Mouse (Mus musculus) left cerebral cortex, postnatal 25 days (tissue): ENCODE data around the gene 4930579F01Rik. TPM values are rescaled to one million over a fixed set of nuclear protein-coding genes. Genes with fewer than 3 reads are reported as not detected.
A peak's percentile ranks its signal among the peaks of the same experiment; 100 is the strongest.

ENCODE experiments used
- DNase-seq, 2 experiments: peaks; one replicate each; pipeline ENCODE4 v3.0.0; 2022; ENCODE audit warnings: low spot score in 2 of 2, mixed read lengths in 1 of 2
- intact Hi-C: fragments of 180-260 bp; cut with DNase I; formaldehyde crosslinking; loops from one replicate; pipeline ENCODE4 v1.15.1; 2025
- total RNA-seq, 2 experiments: library from RNA; stranded (reverse); gene quantifications; 2 replicates each; pipeline ENCODE4 v1.2.3; 2021

4930579F01Rik gene
- total RNA-seq: not detected

DNA sequence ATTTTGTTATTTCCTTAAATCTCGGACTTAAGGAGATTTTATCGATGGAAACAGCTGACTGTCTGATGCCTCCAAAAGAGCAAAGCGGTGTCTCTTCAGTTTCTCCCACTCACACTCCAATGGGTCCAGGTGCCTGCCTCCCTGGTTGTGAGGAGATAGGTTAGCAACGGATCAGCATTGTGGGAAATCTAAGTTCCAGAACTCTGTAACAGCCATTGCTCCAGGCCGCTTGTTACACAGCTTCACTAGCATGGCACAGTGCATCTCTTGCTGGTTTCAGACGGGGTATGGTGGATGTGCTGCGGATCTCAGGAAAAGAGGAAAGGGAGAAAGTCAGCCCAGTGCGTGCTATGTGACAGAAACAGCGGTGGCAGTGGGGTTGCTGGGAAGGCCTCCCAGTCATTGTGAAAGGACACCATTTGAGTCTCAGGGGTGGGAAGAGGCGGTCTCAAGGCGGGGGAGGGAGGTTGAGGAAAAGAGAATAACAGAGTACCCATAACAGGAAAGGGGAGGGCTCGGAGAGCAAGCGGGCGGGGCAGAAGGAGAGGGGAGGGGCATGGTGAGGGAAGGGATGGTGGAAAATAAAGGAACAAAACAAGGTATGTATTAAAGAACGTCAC is at the start of gene 4930579F01Rik:
Gene 4930579F01Rik, minus strand, starts transcription at position 143 of the 620 bp plus-strand sequence.
- DNase-seq: no peak
- intact Hi-C loops: no loop called here

DNA sequence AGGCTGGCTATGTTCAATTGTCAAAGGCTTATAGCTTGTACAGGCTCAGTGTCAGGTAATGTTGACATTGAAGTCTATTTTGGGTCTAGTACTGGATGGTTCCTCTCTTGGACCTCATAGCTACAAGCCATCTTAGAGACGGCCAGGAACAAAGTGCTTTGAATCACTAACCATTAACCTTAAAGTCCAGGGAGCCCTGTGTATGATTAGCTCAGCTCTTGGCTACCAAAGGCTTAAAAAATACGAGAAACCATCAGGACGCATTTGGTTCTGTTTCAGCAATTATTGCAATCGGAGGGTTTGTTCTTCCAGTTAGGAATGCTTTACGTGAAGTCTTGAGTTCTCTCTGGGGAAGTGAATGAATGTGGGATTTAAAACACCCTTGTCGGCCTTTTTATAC is 49.3 kb upstream of the 4930579F01Rik start:
- intact Hi-C loops: no loop called here
- DNase-seq: no peak

DNA sequence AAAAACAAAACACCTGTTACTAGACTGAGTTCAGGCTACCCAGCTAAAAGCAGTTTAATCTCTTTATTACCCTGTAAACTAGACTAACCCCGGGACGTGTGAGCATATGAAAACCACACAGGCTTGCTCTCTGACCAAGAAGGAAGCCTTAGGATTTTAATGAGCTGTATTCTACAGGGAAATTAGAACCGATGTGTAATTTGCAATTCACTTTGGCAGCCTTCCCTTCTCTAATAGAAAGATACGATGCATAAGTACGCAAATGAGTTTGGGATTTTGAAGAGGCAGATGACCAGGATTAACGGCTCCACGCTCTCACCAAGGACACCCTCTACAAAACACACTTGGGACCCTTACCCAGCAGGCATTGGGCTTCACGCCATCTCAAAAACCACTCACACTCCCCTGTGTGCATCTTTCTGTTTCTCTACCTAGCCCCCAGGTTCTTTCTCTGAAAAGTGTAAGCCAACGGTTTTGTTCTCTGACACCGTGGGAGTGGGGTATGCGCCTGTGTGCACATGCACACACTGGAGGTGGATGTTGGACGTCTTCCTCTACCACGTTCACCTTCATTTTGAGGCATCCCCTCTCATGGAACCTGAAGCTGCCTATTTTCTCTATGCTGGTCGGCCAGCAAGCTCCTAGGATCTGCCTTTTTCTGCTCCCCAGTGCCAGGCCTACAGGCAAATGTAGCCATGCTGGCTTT is 48.5 kb upstream of the 4930579F01Rik start:
- no peak for DNase-seq
- intact Hi-C loops: no loop called here

DNA sequence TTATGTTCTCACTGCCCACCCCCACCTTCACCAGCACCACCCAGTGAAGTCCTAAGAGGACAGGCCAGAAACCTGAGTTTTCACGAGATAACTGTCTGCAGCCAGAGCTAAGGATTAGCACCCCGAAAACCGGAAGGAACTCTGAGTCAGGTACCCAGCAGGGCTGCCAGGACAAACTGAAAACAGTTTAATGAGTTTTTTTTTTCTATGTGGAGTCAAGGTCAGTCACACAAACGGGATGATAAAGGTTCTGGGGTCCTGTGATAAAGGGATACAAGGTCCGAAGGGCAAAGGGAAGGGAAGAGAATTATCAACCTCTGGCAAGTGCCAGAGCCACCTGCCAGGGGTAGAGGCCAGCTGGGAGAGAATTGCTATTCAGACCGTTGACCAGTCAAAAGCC is 47.7 kb upstream of the 4930579F01Rik start:
- no peak for DNase-seq
- intact Hi-C loops: no loop called here

DNA sequence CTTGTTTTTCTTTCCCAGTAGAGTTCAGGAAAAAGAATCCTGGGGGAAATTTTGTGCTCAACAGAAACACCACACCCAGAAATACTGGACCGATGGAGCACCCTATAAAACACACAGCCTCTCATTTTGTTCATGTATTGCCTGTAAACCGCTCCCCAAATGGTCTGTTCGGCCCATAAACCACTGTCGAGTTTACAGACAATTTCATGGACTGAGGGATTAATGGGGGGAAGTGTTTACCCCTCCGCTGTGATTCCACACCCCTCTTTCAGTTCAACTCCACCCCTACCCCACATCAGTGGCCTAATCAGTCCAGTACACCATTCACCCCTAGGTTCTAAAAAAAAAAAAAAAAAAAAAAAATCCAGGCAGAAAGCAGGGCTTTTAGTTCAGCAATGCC is 47.3 kb upstream of the 4930579F01Rik start:
- intact Hi-C loops: no loop called here
- no peak for DNase-seq

DNA sequence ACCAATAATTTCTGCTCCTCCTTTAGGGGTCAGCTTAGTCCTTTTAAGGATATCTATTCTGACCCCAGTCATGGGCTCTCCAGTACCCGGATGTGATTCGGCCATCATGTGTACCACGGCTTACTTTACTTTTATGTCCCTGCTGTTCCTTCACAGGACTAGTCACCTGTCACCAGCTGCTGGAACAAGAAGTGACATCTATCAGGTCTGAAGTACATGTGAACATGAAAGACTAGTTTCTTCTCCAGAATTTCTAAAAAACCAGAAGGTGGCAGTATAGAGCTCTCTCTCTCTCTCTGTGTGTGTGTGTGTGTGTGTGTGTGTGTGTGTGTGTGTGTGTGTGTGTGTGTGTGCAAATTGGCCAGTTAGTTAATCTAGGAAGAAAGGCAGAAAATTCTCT is 46.8 kb upstream of the 4930579F01Rik start:
- intact Hi-C loops: no loop called here
- no peak for DNase-seq

DNA sequence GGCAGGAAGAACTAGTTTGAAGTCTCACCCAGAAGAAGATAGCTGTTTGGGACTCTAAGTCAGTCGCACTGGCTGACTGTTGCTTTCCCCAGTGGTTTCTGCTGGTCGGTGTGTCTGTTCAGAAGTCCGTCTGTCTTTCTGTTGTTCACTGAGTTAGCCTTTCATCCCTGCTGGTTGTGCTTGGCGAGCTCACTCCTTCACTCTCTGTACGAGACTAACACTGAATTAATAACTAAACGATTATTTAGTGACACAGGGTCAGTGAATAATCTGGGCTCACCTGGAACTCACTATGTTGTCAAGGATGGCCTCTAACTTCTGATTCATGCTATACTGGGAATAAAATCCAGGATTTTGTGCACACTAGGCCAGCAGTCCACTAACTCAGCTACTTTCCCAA is 45.8 kb upstream of the 4930579F01Rik start:
- DNase-seq: no peak
- intact Hi-C loops: loop anchor here (5.0 kb wide), 1 partner anchor 173 kb away; no protein-coding TSS in a partner anchor

DNA sequence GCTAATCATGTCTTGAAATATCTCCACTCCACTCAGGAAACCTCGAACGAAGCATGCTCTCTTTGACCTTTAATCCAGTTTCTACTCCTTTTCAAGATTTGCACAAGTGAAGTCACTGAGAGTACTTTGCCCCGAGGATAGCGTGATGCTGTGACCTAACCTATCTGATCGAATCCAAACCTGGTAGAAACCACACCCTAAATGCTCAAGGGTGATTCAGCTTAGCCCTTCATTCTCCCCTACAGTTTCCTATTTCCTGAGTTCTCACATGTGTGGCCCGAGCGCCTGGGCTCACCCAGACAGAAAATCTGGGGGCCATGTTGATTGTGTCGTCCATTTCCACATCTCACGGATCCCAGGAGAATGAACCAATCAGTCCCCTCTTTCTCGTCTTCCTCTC is 44.4 kb upstream of the 4930579F01Rik start:
- no peak for DNase-seq
- intact Hi-C loops: loop anchor here (5.0 kb wide), 1 partner anchor 174 kb away; no protein-coding TSS in a partner anchor

DNA sequence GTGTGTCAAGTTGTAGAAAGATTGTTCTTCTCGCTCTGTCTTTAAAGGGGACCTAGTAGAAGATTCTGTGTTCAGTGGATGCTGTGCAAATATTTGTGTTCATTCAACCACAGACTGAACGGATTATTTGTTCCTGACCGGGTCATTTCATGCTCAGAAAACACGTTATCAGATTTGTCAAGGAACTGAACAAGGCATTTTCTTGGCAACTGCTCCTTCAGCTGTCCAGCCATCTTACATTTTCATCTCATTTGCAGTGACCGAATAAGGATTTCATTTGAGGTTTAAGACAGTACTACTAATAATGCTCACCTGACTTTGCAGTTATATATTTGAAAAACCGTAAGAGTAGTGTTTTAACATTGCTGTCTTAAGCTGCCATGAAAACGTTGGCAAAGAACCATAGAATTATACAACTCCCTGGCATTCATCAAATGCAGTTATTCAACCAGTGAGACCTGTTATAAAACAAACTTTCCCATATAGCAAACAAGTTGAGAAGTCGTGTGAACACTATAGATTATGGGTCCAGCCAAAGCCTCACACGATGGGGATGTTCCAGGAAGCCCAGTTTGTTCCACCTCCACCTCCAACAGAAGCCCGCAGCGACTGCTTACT is 43.0 kb upstream of the 4930579F01Rik start:
- intact Hi-C loops: loop anchor here (5.0 kb wide), 1 partner anchor 176 kb away; no protein-coding TSS in a partner anchor
- no peak for DNase-seq

DNA sequence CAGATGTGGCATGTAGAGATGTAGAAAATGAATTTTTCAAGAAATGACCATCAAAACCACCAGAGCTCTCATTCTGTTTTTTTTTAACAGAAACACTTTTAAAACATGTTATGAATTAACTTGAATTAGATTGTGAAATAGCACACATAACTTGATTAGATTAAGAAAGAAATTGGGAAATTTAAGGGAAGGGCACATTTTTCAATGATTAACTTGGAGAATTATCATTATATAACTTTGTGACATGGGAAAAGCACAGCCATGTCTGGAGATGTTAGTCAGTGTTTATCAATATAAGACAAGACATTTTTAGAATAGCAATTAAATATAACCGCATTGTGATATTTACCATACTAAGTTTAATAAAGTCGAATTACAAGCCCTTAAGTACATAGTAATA is 37.9 kb upstream of the 4930579F01Rik start:
- intact Hi-C loops: no loop called here
- no peak for DNase-seq

DNA sequence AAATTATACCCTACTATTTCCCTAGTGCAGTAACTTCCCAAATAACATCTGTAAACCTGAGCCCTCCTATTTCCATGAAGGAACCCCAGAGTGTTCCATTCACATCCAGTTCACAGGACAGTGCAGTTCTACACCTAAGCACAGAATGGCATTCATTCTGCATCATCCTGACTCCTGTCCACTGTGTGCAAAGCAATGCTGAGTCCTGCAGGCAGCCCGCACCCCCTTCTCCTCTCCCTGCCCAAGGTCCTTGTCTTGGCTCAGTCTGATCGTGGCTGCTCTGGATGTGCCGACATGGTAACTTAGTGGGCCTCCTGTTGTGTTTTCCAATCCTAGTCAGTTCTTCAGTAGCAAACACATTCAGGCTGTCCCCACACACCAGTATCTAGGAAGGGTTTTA is 36.6 kb upstream of the 4930579F01Rik start:
- intact Hi-C loops: no loop called here
- no peak for DNase-seq

DNA sequence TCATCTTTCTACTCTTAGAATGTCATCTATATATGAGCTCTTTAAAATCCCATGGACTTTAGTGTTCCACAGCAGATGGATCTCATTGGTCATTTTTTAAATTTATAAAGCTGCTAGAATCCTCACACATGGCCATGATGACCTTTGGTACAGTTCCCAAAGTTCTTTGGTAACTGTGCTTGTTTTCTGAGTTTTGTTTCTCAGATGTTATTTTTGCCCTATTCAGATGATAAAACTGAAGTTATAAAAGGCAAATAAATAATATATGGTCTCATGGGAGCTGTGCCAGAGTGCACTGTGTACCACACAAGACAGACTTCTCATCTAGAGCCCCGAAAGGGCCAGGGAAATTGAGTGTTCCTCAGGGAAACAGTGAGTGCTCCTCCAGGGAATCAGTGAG is 35.8 kb upstream of the 4930579F01Rik start:
- DNase-seq: no peak
- intact Hi-C loops: no loop called here

DNA sequence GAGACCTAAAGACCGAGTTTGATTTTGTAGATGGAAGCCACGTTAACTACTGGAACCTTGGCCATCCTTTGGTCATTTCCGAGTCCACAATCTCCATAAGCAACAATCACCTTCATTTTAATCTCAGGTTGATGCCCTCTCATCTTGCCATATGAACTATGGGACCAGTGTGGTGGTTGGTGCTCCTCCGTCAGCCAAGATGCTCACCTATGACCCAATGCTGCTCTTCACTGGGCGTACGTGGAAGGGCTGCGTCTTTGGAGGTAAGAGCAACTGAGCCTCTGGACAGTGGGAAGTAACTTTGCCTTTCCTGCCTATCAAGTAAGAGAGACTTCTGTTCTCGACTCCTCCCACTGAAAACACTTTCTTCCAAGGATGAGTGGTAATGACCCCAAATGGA is 34.2 kb upstream of the 4930579F01Rik start:
- intact Hi-C loops: no loop called here
- DNase-seq: no peak

DNA sequence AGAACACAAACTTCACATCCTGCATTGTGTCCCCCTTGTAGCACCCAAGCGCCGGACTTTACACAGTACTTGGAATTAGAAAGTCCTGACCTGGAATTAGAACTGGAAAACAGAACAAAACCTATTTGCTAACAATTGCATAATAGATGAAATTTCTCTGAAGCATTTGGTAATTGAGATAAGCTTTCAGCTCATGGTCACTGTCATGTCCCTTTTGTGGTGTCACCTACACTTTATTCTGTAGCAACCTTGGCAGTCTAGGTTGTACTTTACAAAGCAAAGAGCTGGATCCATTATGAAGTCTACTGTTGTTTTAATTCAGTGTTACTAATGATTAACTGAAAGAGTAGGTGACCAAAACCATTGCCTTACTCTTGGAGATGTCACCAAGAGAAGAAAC is 33.5 kb upstream of the 4930579F01Rik start:
- intact Hi-C loops: no loop called here
- no peak for DNase-seq

DNA sequence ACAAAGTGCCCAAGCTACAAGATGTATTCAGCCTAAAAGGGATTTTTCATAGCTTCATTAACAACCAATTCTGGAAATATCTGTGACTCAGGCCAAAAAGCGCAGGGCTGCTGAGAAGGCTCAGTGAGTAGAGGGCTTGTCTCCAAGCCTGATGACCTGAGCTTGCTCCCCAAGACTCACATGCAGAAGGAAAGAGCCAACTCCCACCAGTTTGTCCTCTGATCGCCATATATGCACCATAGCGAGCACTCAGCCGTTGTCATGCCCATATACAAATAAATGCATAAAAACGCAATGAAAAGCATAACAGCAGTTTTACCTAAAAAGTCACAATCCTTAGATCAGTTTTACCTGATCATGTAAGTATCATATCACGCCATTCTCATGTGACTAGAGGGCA is 32.9 kb upstream of the 4930579F01Rik start:
- intact Hi-C loops: no loop called here

DNA sequence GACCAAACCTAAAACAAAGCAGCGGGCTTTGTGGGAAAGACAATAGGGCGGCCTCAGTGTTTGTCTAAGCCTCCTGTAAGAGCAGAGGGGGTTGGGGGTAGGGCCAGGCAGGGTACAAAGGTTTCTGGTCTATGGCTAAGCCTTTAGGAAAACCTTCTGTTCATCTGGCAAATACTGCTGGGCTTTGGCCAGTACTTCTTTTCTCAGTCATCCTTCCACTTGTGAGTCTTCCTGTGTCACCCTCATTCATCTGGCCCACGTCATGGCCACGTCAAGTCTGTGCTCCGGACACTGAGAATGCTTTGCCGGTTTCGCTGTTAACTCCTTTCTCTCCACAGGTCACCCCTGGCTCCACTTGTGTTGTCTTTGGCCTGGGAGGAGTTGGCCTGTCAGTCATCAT is 32.2 kb upstream of the 4930579F01Rik start:
- intact Hi-C loops: no loop called here
- DNase-seq: no peak

More for the DNA sequence above, 32.9 kb upstream of the 4930579F01Rik start:
- DNase-seq: no peak

DNA sequence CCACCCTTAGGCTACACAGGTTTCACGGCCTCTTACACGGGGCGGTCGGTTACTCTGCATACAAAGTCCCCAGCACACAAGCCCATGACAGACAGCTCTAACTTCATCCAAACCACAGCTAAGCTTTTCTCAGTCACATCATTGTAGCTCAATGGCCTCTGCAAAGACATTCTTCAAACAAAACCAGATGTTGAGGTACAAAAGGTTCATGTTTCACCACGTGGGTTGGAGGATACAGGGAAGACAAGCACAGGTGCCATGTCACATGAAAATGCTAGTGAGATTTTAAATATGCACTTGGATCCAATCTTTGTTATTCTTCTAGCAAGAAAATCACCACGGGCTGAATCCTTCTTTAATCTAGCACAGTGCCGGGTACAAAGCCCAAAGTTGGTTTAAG is 31.7 kb upstream of the 4930579F01Rik start:
- no peak for DNase-seq
- intact Hi-C loops: no loop called here

DNA sequence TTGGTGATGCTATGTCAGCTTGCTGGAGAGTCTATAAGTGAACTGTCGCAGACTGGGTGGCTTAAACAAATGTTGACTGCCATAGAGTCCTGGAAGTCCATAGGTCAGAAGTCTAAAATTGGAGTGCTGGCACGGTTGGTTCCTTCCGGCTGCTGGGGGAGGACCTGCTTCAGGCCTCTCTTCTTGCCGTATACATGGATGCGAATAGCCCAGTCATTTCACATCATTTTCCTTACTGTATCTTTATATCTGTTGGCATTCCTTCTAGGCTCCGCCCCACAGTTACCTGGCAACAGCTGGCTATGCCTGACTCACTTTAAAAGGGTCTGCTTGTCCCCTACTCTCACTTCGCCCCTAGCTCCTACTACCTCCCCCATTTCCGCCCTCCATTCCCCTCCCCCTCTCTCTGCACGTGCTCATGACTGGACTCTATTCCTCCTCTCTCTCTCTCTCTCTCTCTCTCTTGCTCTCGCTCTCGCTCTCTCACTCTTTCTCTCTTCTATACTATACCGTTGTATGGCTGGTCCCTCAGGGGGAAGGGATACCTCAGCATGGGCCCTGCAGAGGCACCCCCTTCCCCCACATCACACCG is 30.8 kb upstream of the 4930579F01Rik start:
- intact Hi-C loops: loop anchor here (5.0 kb wide), 2 partner anchors 183 to 208 kb away; no protein-coding TSS in a partner anchor
- DNase-seq: no peak

DNA sequence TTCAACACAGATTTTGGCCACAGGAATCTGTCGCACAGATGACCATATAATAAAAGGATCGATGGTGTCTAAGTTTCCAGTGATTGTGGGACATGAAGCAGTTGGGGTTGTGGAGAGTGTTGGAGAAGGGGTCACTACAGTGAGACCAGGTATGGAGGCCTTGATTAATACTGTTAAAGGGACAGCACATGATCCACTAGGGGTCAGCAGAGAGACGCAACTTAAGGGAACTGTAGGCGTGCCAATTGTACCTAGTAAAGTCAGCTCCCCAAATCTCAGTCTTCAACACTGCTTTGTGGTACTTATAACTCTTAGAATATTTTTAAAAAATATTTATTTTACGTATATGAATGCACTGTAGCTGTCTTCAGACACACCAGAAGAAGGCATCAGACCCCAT is 29.3 kb upstream of the 4930579F01Rik start:
- intact Hi-C loops: loop anchor here (5.0 kb wide), 2 partner anchors 184 to 209 kb away; no protein-coding TSS in a partner anchor
- peak; percentile 23 to 52 for DNase-seq

DNA sequence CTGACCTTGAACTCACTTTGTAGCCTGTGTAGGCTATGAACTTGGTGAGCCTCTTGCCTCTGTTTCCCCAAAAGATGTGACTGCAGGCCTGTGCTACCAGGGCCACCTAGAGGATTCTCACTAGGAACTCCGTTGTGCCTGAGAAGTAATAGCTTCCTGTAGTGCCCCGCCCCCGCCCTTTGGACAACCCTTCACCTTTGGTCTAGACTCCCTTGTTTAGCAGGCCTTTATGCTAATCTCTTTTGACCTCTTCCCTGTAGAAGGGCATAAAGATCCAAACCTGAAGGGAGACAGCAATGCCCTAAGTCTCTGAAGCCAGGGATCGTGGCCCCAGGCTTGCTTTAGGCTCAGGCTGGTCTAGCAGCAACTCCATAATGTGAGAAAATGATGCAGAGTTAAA is 28.9 kb upstream of the 4930579F01Rik start:
- DNase-seq: no peak
- intact Hi-C loops: loop anchor here (5.0 kb wide), 2 partner anchors 185 to 210 kb away; no protein-coding TSS in a partner anchor
